Mouse (Mus musculus) heart, embryonic 15.5 days (tissue): Measurements from ENCODE around the gene Slc25a51. TPM values are rescaled to one million over a fixed set of nuclear protein-coding genes. Genes with fewer than 3 reads are reported as not detected.

ENCODE experiments used
- ATAC-seq: fragments of 200-750 bp; cut with Nextera tagmentation; replicated peaks from 2 replicates; pipeline ENCODE4 v1.8.0; 2017; ENCODE audit warnings: low read depth, moderate TSS enrichment; ENCODE audit not compliant: insufficient number of reproducible peaks, insufficient read depth, low FRiP score
- H3K27ac ChIP-seq: fragments of 300-500 bp; sonication (generic); 2 replicates; pipeline ENCODE4 v1.5.1; 2015; ENCODE audit warnings: mild to moderate bottlenecking, inconsistent platforms
- H3K27me3 ChIP-seq: fragments of 300-500 bp; sonication (generic); 2 replicates; pipeline ENCODE4 v1.6.1; 2015; ENCODE audit warnings: inconsistent platforms
- H3K36me3 ChIP-seq: fragments of 300-500 bp; sonication (generic); 2 replicates; pipeline ENCODE4 v1.6.1; 2015; ENCODE audit warnings: mild to moderate bottlenecking, inconsistent platforms
- H3K4me1 ChIP-seq: fragments of 300-500 bp; sonication (generic); replicated peaks from 2 replicates; pipeline ENCODE4 v1.6.1; 2015; ENCODE audit warnings: inconsistent platforms
- H3K4me2 ChIP-seq: fragments of 300-500 bp; sonication (generic); 2 replicates; pipeline ENCODE4 v1.6.1; 2015; ENCODE audit warnings: inconsistent platforms, mild to moderate bottlenecking, moderate library complexity
- H3K4me3 ChIP-seq: fragments of 300-500 bp; sonication (generic); 2 replicates; pipeline ENCODE4 v1.5.1; 2015; ENCODE audit warnings: mild to moderate bottlenecking, inconsistent platforms
- H3K9ac ChIP-seq: fragments of 300-500 bp; sonication (generic); 2 replicates; pipeline ENCODE4 v1.6.1; 2015; ENCODE audit warnings: mild to moderate bottlenecking, inconsistent platforms
- H3K9me3 ChIP-seq: fragments of 300-500 bp; sonication (generic); replicated peaks from 2 replicates; pipeline ENCODE4 v1.6.1; 2016; ENCODE audit warnings: inconsistent platforms
- WGBS: fragments of 180-500 bp; shearing (Covaris S2); methylation state at CpG from one replicate; pipeline ENCODE4 v1.1.7; 2015; ENCODE audit warnings: mixed read lengths; 5-methylcytosine and 5-hydroxymethylcytosine counted together
- polyA plus RNA-seq: library from polyadenylated mRNA; unstranded; fragments of >200 nt; fragmentation: Nextera tagmentation; extraction: Ambion mirVana; gene quantifications from 2 replicates; pipeline ENCODE4 v1.2.1, GENCODE M21; 2015

The Slc25a51 gene
- polyA plus RNA-seq, 1 experiment from 2014 or later, result 71.7 TPM

- H3K9ac ChIP-seq, result no peak overlapping the region
- WGBS, result 59% methylated on average over 3 of the region's 3 CpGs
- H3K4me1 ChIP-seq, result peaks cover 86% of the 10 kb centered on the region
- 0 out of 2 replicates have a peak, but pooled peaks cover 4% of the 10 kb centered on the region for H3K36me3 ChIP-seq
- no peak overlapping the region for H3K4me3 ChIP-seq
- H3K4me2 ChIP-seq, result no peak overlapping the region
- no peaks in the 10 kb centered on the region for H3K9me3 ChIP-seq
- peak overlapping the region; percentile 17; the same call in 1 of the 2 replicates for H3K27ac ChIP-seq
- H3K27me3 ChIP-seq, result no peaks in the 10 kb centered on the region
- ATAC-seq, result no peak
Measured at GRCm38 (mm10) chr4:45442237-45442636, 33.7 kb upstream of the Slc25a51 start.

DNA sequence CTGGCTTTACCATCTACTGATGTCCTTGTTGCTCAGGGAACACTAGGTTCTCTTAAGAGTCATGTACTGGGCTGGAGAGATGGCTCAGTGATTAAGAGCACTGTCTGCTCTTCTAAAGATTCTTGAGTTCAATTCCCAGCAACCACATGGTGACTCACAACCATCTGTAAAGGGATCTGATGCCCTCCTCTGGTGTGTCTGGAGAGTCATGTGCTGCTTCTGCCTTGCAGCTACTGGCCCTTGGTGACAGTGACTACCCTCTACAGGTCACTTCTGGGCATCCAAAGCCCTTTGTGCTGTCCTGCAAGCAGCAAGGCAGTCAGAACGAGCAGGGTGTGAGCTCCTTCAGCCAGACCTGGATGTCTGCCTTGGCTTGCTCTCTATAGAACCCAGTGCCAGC is 33.2 kb upstream of the Slc25a51 start:
- H3K9me3 ChIP-seq, result no peaks in the 10 kb centered on the region
- no peak overlapping the region for H3K4me2 ChIP-seq
- no peak for ATAC-seq
- 0 out of 2 replicates have a peak, but pooled peaks cover 4% of the 10 kb centered on the region for H3K36me3 ChIP-seq
- H3K27ac ChIP-seq, result peak overlapping the region; percentile 17; the same call in 1 of the 2 replicates
- WGBS, result 70% methylated on average over 1 of the region's 1 CpGs
- H3K4me1 ChIP-seq, result peaks cover 86% of the 10 kb centered on the region
- H3K9ac ChIP-seq, result no peak overlapping the region
- no peak overlapping the region for H3K4me3 ChIP-seq
- H3K27me3 ChIP-seq, result no peaks in the 10 kb centered on the region

GRCm38 (mm10) chr4:45439281-45439680 is 30.7 kb upstream of the Slc25a51 start:
- no peak for ATAC-seq
- Histone ChIP-seq H3K4me2 (no peak overlapping the region), H3K27ac (no peak overlapping the region), H3K9me3 (no peaks in the 10 kb centered on the region), H3K36me3 (0 out of 2 replicates have a peak, but pooled peaks cover 4% of the 10 kb centered on the region), H3K27me3 (no peaks in the 10 kb centered on the region), H3K4me3 (no peak overlapping the region), H3K4me1 (peaks cover 86% of the 10 kb centered on the region), H3K9ac (no peak overlapping the region)
- WGBS, result 42% methylated on average over 5 of the region's 5 CpGs

DNA sequence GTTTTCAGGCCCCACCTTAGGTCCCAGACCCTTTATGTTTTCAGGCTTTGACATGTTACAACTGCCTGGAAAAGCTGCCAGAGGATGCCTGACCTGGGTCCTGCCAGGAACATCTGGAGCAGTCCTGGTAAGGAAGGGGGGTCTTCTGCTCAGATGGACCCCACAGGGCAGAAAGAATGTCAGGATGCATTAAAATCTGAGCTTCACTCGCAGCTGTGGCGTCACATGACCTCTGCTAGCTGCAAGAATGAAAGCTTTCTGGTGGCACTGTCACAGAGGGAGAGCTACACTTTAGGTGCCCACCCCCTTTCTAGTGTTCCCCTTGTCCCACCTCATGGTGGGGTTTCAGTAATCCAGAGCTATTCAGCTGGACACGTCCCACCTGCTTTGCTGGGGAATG is 28.4 kb upstream of the Slc25a51 start:
- no peak overlapping the region for H3K27ac ChIP-seq
- no peak overlapping the region for H3K9ac ChIP-seq

GRCm38 (mm10) chr4:45436383-45436913 is 27.9 kb upstream of the Slc25a51 start:
- peak overlapping the region; percentile 35; the same call in 1 of the 2 replicates for H3K27ac ChIP-seq
- no peak for ATAC-seq
- 61% methylated on average over 7 of the region's 7 CpGs for WGBS
- no peak overlapping the region for H3K4me3 ChIP-seq
- H3K4me2 ChIP-seq, result no peak overlapping the region
- no peaks in the 10 kb centered on the region for H3K27me3 ChIP-seq
- peaks cover 67% of the 10 kb centered on the region for H3K4me1 ChIP-seq
- H3K9ac ChIP-seq, result no peak overlapping the region
- H3K9me3 ChIP-seq, result no peaks in the 10 kb centered on the region
- H3K36me3 ChIP-seq, result no peaks in the 10 kb centered on the region

More for the DNA sequence above, 28.4 kb upstream of the Slc25a51 start:
- H3K4me1 ChIP-seq, result peaks cover 72% of the 10 kb centered on the region
- H3K36me3 ChIP-seq, result no peaks in the 10 kb centered on the region
- no peak overlapping the region for H3K4me3 ChIP-seq
- H3K9me3 ChIP-seq, result no peaks in the 10 kb centered on the region
- no peaks in the 10 kb centered on the region for H3K27me3 ChIP-seq
- H3K4me2 ChIP-seq, result no peak overlapping the region
- 65% methylated on average over 3 of the region's 3 CpGs for WGBS
- no peak for ATAC-seq

- Histone ChIP-seq H3K4me2 (no peak overlapping the region), H3K36me3 (no peaks in the 10 kb centered on the region), H3K27me3 (no peaks in the 10 kb centered on the region), H3K4me1 (peaks cover 61% of the 10 kb centered on the region), H3K27ac (peak overlapping the region; percentile 35; the same call in 1 of the 2 replicates), H3K4me3 (no peak overlapping the region), H3K9ac (no peak overlapping the region), H3K9me3 (no peaks in the 10 kb centered on the region)
- 51% methylated on average over 2 of the region's 2 CpGs for WGBS
- no peak; the same call in 1 of the 2 replicates for ATAC-seq
Measured at GRCm38 (mm10) chr4:45435899-45436298, 27.3 kb upstream of the Slc25a51 start.

- H3K27me3 ChIP-seq, result no peaks in the 10 kb centered on the region
- no peaks in the 10 kb centered on the region for H3K9me3 ChIP-seq
- no peak overlapping the region for H3K4me2 ChIP-seq
- no peak overlapping the region for H3K4me3 ChIP-seq
- H3K9ac ChIP-seq, result no peak overlapping the region
- WGBS, result 80% methylated on average over 4 of the region's 4 CpGs
- ATAC-seq, result no peak
- no peak overlapping the region for H3K27ac ChIP-seq
- H3K4me1 ChIP-seq, result peaks cover 49% of the 10 kb centered on the region
- no peaks in the 10 kb centered on the region for H3K36me3 ChIP-seq
Measured at GRCm38 (mm10) chr4:45434681-45435080, 26.1 kb upstream of the Slc25a51 start.

- Histone ChIP-seq H3K9me3 (no peaks in the 10 kb centered on the region), H3K4me2 (no peak overlapping the region), H3K27ac (no peak overlapping the region), H3K4me3 (no peak overlapping the region), H3K4me1 (peaks cover 44% of the 10 kb centered on the region), H3K9ac (no peak overlapping the region), H3K27me3 (no peaks in the 10 kb centered on the region), H3K36me3 (no peaks in the 10 kb centered on the region)
- WGBS, result 84% methylated on average over 12 of the region's 12 CpGs
- no peak for ATAC-seq
Measured at GRCm38 (mm10) chr4:45434071-45434470, 25.5 kb upstream of the Slc25a51 start.

DNA sequence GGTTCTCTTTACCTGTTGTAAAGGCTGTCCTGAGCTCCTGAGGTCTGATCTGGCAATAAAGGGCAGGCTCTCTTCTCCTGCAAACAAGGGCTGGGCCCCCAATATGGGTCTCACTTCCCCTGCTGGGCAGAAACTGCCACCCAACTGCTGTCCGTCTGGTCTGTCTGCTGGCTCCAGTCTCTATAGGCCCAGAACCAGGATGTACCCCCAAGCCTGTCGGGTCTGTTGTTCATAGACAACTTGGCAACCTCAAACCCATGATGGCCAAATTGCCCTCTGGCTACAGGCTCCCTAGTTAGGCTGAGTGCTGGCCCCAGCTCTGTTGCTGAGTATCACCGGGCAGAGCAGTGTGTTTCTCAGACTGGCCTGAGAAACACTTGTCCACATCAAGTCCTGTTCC is 23.2 kb upstream of the Slc25a51 start:
- H3K4me1 ChIP-seq, result peaks cover 32% of the 10 kb centered on the region
- H3K4me2 ChIP-seq, result no peak overlapping the region
- no peaks in the 10 kb centered on the region for H3K27me3 ChIP-seq
- 90% methylated on average over 3 of the region's 3 CpGs for WGBS
- no peak overlapping the region for H3K9ac ChIP-seq
- no peak for ATAC-seq
- H3K27ac ChIP-seq, result no peak overlapping the region
- H3K36me3 ChIP-seq, result no peaks in the 10 kb centered on the region
- no peak overlapping the region for H3K4me3 ChIP-seq
- H3K9me3 ChIP-seq, result no peaks in the 10 kb centered on the region

DNA sequence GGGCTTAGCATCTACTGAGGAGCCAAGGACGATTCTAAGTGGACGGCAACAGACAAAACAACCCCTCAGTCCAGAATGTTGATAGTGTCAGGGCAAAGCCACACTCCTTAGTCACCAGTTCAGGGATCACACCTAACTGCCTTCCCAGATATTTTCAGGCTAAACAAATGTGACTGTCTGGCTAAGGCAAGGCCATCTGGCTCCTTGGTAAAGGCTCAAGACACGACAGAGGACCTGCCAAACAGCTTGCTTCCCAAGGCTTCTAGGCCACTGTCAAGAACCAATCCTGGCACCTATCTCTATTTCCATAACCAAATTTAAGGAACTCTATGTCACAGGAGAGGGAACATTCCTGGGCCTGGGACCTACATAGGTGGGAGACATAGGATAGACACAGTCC is 22.8 kb upstream of the Slc25a51 start:
- Histone ChIP-seq H3K9me3 (no peaks in the 10 kb centered on the region), H3K27me3 (no peaks in the 10 kb centered on the region), H3K4me1 (peaks cover 27% of the 10 kb centered on the region), H3K36me3 (no peaks in the 10 kb centered on the region), H3K4me3 (no peak overlapping the region), H3K4me2 (no peak overlapping the region), H3K9ac (no peak overlapping the region), H3K27ac (no peak overlapping the region)
- 80% methylated on average over 3 of the region's 3 CpGs for WGBS
- no peak for ATAC-seq

GRCm38 (mm10) chr4:45429451-45429850 is 20.9 kb upstream of the Slc25a51 start:
- no peak overlapping the region for H3K4me2 ChIP-seq
- H3K9ac ChIP-seq, result no peak overlapping the region
- no peak overlapping the region for H3K4me3 ChIP-seq
- H3K27me3 ChIP-seq, result no peaks in the 10 kb centered on the region
- no peaks in the 10 kb centered on the region for H3K36me3 ChIP-seq
- H3K4me1 ChIP-seq, result peaks cover 8% of the 10 kb centered on the region
- no peaks in the 10 kb centered on the region for H3K9me3 ChIP-seq
- 79% methylated on average over 7 of the region's 7 CpGs for WGBS
- no peak for ATAC-seq
- H3K27ac ChIP-seq, result no peak overlapping the region

DNA sequence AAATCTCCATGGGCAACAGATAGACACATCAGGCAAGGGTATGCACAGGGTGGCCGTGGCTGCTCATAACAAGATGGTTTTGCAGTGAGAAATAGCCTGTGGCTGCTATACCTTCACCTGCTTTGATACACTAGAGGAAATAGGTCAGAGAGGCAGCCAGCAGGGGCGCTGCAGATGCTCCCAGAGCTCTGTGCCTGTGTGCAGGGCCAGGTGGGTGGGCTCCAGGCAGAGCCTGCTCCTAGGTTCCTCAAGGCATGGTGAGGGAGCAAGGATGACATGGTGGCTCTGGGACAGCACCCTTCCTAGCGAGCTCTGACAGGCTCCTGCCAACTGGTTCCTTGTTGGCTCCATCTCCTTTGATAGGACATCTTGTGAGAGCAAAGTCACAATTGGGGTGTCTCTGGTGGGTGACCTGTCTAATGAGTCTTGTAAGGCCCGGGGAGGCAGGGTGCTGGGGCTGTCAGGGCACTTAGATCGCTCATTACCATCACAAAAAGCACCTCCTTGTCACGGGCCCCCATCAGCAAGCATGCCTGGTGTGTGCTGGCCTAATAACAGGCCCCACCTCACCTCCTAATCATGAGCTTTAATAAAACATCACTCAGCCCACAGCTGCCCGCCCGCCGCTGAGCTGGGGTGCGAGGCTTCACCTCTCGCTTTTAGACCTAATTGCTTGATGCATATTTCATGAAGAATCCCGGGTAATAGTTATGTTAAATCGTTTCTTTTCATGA is 18.3 kb upstream of the Slc25a51 start:
- H3K4me1 ChIP-seq, result peaks cover 19% of the 10 kb centered on the region
- H3K36me3 ChIP-seq, result no peaks in the 10 kb centered on the region
- H3K4me2 ChIP-seq, result no peak overlapping the region
- no peak for ATAC-seq
- no peak overlapping the region for H3K9ac ChIP-seq
- no peak overlapping the region for H3K4me3 ChIP-seq
- 69% methylated on average over 13 of the region's 13 CpGs for WGBS
- H3K27ac ChIP-seq, result no peak overlapping the region
- H3K27me3 ChIP-seq, result no peaks in the 10 kb centered on the region
- H3K9me3 ChIP-seq, result no peaks in the 10 kb centered on the region
